Mouse (Mus musculus): ENCODE results near the gene Fgfr2.

Fgfr2 gene

DNA sequence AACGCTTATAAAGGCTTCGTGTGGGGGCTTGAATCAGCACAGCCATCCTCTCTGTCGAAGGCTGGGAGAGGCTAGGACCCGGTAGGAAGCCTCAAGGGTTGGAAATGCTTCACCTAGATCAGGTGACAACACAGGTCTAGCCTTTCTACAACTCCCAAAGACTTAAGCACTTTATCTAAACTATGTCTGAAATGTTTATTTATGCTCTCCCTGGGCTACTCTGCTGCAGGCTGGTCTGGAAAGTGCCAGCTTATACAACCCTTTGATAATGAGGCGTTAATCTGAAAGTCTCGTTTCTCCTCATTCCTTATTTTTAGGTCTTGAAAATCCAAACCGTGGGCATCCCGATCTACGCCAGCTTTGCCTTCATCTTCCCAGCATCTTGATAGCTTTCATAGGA, 2299.2 kb downstream of the Fgfr2 start:
- no peak for DNase-seq (ENCODE audit: low read depth, low spot score)

DNA sequence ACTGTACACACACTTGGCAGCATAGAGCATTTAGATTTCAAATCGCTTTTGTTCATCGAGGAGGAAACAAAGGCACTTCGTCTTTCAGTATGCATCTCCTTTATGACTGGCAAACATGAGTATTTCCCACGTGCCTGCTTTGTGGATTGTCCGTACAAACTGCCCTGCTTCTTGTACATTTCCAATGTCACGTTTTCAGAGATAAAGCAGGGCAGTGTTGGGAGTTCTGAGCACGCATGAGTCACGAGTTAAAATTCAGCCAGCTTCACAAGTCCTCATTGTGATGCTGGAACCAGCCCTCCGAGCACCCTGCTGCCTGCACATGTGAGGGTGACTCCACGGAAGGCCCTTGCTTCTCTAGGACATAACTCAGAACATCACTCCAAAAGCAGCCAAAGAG, 2303.5 kb downstream of the Fgfr2 start:
- DNase-seq (ENCODE audit: low read depth, low spot score) = no peak

DNA sequence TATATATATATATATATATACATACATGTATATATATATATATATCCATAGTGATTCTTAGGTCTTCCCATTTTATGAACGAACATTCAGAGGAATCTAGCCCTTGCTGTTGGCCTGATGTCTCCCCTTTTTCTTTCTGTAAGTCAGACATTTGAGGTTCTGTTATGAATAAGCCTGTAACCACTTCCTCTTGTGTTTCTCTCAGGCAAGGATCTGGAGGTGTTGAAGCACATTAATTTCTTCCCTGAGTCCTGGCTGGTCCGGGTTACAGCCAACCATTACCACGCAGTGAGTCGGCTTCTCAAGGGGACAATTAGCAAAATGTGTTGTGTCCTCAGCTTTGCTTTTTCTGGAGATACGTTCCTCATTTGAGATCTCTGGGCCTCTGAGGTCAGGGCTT, 2304.3 kb downstream of the Fgfr2 start:
- DNase-seq (ENCODE audit: low read depth, low spot score) = no peak

DNA sequence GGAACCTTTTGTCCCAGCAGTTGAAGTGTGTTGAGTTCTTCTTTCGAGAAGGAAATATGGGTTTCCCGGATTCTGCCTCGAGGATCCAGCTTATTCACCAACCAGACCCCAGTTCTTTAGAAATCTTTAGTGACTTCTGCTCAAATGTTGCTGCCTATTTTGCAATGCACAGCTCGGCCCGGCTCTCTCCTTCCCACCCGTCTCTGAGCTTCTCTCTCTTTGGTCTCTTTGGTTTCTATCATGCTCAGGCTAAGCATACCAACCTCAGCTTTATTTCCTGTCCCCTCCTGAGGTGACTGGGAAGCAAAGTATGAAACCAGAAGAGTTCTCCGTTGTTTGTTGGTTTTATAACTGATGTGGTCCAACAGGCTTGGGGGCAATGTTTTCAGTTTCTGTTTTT, 2306.9 kb downstream of the Fgfr2 start:
- no peak for DNase-seq (ENCODE audit: low read depth, low spot score)

DNA sequence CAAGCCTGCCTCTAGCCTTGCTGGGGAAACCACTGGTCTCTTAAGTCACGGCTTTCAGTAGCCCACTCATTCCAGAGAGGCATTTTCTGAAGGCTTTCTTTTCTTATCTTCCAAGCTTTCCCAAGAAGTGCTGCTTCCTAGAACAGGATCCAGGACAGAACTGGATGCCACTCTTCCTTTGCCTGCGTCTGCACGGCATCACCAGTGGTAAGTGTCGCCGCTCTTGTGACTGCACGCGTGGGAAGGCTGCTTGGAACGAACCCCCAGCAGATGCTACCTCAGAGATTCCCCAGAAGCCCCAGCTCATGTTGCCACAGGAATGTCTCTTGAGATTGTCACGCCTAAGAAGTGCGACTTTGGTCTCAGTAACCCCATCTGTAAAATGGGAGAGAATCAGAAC, 2307.5 kb downstream of the Fgfr2 start:
- DNase-seq (ENCODE audit: low read depth, low spot score) = no peak

DNA sequence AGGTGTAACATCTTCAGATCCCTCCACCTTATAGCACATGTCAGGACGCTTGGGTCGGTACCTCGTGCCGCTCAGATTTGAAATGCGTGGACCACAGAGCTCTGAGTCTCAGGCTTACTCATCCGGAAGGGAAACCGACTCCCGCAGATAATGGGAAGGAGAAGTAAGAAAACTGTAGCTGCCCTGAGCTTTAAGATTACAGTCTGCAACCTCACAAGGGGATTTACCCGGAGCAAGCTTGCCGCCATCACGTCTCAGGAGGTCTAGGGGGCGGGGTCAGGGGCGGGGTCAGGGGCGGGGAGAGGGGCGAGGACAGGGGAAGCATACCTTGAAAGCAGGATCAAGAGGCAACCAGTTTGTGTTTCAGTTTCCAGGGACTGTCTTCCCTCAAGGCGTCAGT, 2310.7 kb downstream of the Fgfr2 start:
- DNase-seq (ENCODE audit: low read depth, low spot score) = no peak

DNA sequence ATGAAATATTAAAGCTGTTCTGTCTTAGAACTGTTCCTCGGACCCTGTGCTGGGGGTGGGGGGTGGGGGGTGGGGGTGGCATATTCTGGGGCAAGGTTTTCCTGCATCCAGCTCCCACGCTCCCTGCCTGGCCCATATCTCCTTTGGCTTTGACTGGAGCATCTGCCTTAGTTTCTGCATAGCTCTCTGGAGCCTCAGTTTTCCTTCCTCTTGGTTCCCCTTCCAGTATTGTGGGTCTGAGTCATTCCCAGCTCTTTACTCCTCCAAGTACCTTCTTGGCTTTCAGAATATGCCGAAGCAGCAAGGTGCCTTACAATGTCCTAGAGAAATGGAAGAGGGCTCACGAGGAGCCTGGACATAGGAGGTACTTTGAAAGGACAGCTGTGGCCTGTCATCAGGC, 2312.9 kb downstream of the Fgfr2 start:
- no peak for DNase-seq (ENCODE audit: low read depth, low spot score)

DNA sequence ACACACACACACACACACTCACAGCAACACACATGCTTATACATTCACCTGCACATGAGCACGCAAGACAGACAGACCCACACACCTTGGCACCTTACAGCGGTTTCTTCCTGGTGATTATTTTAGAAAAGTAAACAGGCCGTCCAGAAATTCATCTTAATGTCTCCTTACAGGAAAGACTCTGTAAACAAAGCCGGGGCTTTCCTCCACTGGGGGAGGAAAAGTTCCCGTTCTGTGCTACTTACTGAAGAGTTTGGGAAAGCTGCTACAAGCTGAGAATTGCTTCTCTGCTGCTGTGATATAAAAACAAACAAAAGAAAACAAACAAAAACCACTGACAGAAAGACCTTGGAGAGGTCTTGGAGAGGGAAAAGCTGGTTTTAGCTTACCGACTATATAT, 2314.5 kb downstream of the Fgfr2 start:
- no peak for DNase-seq (ENCODE audit: low read depth, low spot score)

DNA sequence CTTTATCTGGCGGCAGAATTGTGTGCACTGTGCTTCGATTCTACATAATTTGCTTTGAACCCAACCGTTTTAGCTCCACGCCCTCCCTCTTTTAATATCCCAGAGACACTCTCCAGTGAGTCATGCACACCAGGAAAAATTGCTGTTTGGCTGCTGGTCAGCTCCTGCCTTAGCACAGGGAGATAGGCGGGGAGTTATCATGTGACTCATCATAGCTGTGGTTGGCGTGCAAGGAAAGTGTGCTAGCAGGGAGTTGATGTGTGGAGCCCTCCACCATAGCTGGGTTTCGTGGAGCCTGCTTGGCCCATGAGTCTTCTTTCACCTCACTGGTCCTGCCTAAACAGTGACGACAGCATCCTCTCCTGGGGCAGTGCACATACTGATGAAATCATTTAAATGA, 2315.4 kb downstream of the Fgfr2 start:
- no peak for DNase-seq (ENCODE audit: low read depth, low spot score)

DNA sequence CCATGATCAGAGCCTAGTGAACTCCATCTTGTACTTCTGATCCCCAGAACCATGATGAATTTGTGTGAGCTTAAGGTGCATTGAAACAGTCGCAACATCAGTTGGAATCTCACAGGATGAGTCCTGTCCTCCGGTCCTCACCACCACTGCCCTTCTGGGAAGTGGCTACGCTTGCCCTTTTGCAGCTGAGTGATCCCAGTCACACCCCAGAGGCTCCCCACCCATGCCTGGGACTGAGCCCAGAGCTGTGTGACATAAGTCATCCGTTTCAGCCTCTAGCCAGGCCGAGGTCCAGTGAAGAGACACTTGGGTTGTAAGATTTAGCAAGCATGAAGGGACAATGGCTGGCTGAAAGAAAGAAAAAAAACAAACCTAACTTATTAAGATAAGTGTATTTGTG, 2318.2 kb downstream of the Fgfr2 start:
- DNase-seq (ENCODE audit: low read depth, low spot score) = no peak

DNA sequence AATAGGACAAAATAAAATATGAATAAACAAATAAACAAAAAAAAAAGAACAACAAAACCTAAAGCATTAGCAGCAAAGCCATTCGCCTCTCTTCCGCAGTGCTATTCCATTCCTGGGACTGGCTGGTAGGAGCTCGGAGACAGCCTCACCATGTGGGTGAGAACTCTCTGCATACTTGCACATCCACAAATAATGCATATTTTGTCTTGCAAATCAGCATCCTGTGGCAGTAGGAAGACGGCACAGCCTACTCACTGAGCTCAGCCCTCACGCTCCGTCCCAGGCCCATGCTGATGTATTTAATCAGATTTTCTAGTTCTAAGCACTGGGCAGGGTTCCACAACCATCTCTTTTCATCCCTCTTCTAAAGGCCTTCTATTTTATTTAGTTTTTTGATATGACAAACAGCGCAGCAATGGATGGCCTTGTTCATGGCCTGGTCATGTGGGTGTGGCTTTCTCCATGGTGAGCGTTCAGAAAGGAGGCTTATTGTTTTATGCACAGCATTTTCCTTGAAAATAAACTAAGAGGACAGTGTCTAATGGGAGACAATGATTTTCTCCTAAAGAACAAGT, 2319.8 kb downstream of the Fgfr2 start:
- no peak for DNase-seq (ENCODE audit: low read depth, low spot score)

DNA sequence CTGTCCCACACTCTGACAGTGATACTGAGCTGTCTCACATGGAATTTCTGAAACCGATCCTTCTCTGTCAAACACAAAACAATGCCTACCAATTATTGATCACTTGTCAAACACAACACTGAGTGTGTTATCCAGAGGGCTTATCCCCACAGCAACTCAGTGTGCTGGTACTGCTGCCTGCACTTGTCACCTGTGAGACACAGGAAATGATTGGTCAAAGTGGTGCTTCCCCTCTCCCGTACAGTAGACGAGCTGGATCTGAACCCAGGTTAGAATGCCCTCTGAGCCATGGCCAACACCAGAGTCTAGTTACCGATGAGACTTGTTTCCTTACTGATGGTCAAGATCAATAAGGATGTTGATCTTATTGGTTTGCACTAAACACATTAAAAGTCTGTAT, 2321.3 kb downstream of the Fgfr2 start:
- no peak for DNase-seq (ENCODE audit: low read depth, low spot score)

DNA sequence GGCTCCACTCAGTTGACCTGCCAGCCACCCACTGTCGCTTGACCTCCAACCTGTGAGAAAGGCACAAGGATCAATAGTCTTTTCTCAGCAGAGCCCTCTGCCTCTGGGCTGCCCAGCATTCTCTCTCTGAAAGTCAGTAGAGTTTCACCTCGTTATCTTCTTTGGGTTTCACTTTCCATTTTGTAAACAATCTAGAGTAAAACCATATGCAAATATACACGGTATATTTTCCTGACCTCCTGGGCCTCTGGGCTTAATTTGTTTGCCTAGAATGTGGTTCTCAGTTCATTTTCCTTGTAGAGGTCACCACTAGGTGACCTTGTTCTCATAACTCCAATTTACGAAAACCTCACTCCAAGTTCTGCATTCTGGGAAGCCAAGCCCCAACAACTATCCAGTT, 2322.5 kb downstream of the Fgfr2 start:
- DNase-seq (ENCODE audit: low read depth, low spot score) = no peak

DNA sequence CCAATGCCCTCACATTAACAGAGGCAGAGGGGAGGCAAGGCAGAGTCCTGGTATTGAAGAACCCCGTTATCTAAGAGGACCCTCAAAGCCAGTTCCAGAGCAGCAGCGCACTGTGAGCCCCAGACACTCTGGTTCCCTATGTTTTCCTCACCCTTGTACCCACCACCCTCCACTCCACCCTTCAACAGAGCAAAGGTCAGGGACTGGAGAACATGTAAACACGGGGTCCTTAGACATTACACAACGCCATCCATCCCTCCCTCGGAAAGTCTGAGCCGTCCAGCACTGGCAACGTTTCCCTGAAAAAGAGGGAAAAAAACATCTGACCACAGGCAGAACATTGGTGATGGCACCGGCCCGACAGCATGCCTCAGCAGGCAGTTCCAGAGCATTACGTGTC, 2323.7 kb downstream of the Fgfr2 start:
- no peak for DNase-seq (ENCODE audit: low read depth, low spot score)

DNA sequence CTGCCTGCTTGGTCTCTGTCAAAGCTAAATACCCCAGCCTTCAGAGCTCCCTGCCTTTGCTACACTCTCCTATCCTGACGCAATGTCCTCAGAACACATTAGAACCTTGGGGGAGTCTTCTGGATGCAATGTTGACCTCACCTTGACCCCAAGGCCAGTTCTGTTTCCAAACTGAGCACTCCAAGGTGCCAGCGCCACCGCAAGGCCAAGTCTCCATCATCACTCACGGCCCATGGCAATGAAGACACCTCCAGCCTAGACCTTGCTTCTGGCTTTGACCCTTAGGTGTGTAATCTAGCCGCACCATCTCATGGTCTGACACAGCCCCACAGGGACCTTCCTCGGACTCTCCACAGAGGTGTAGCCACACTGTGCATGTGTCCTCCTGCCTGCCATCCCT, 2325.6 kb downstream of the Fgfr2 start:
- DNase-seq (ENCODE audit: low read depth, low spot score) = no peak

DNA sequence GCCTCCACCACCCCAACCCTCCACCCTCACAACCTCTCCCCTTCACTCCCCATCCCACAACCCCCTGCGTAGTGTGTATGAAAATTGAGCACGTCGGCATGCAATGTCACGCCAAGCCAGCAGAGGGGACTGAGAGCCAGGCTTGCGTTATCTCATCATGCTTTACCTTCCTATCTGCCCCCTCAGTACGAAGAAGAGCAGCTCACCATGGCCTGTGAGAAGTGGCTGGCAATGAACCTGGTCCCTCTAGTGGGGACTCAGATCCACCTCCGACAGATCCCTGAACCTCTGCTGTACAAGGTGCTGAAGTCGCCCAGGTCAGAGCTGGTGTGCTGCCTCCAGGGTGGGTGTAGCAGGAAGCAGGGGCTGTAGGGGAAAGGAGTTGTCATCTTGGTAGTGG, 2326.4 kb downstream of the Fgfr2 start:
- DNase-seq (ENCODE audit: low read depth, low spot score) = no peak

DNA sequence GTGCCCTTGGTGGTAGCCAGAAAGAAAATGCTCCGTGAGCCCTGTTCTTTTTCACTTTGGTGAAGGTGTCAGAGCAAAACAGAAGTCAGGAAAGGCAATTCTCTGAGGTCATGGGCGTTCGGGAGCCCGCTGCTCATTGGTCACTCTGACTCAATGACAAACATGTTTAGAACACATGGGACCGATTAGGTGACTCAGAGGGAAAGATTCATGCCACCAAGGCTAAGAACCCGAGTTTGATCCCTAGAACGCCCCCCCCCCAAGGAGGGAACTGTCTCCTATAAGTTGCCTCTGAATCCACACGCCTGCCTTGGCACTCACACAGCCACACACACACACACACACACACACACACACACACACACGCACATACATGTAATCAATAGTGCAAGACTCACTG, 2329.5 kb downstream of the Fgfr2 start:
- no peak for DNase-seq (ENCODE audit: low read depth, low spot score)

DNA sequence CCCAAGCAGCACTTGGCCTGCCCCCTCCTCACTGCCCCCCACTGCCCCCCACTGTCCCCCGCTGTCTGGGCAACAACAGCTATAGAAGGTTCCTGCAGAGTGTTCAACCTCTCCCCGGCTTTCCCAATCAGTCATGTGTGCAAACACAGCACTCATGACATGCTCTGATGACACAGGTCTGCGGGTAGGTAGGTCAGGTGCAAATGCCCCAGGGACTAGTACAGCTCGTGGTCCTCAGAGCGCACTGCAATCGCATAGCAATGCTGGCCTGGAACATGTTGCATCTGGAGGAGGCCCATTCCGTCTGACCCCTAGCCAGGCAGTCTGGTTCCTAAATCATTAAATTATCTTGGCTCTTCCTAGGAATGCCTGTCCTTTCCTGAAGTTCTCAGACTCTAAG, 2333.7 kb downstream of the Fgfr2 start:
- no peak for DNase-seq (ENCODE audit: low read depth, low spot score)

DNA sequence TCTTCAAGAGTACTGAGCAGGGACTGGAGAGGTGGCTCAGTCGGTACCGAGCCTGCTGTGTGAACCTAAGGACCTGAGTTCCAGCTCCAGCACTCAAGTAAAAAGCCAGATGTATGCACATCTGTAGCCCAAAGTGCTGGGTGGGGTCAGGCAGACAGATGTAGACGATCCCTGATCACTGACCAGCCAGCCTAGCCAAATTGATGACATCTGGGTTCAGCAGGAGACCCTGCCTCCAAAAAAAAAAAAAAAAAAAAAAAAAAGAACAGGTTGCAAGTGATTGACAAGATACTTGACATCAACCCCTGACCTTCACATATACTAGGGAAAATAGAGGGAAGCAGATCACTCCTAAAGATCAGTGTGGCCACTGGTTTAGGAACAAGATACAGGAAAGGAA, 2334.2 kb downstream of the Fgfr2 start:
- no peak for DNase-seq (ENCODE audit: low read depth, low spot score)

DNA sequence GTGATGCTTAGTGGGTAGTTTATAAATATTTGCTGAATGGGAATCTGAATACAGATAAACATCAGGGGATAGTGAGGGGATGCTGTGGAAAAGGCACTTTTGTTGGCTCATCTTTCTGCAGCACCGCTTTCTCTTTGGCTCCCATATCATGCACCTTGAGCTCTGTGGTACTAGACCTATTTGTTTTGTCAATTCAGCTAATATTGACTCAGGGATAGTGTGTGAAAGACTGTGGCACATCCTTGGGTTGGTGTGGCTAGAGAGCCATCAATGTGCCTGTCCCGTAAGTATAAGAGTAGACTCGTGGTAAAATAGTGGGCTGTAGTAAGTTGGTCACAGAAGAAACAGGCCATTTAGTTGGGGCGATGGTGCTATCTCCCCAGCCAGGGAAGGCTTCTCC, 2335.6 kb downstream of the Fgfr2 start:
- no peak for DNase-seq (ENCODE audit: low read depth, low spot score)

DNA sequence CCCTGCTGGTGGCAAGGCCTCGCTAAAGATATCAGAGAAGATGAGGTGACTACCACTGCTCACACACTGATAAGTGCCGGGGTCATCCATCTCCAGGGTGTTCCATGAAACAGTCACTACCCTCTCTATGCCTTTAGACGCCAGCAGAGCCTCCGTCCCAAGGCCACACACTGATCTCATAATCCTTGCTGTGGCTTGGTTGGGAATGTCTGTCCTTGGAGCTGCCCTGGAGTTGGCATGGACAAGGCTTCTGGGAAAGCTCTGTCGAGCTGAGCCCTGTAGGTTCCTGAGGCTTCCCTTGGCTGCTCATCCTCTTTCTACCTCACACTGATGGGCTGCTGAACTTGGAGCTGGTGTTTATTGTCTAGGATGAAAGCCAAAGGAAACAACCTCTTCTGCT, 2336.4 kb downstream of the Fgfr2 start:
- DNase-seq (ENCODE audit: low read depth, low spot score) = no peak

DNA sequence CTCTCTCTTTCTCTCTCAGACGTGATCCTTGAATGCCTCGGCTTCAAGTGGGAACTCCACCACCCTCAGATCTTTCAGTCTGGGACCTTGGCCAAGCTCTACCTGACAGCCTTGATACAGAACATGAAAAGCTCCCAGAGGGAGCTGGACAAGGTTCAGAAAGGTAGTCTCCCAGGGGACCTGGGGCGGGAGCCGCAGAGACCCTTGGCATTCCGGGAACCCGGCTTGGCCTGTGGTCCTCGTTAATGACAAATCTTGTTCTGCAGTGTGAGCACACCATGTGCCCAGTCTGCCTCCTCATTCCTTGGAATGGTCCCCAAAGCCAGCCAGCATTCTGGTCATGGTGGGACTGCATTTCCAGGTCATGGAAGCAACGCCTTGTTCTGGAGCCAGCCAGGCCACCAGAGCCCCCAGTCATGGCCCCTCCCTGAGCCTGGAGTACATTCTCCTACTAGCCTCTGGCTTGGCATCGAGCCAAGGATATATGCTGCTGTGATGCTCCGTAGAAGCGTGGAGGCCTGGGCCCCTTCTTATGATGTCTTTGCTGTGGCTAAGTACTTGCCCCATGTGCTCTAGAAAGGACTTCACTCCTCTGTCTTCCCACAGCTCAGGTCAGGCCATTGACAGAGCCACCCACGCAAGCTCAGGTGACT, 2337.1 kb downstream of the Fgfr2 start:
- no peak for DNase-seq (ENCODE audit: low read depth, low spot score)

DNA sequence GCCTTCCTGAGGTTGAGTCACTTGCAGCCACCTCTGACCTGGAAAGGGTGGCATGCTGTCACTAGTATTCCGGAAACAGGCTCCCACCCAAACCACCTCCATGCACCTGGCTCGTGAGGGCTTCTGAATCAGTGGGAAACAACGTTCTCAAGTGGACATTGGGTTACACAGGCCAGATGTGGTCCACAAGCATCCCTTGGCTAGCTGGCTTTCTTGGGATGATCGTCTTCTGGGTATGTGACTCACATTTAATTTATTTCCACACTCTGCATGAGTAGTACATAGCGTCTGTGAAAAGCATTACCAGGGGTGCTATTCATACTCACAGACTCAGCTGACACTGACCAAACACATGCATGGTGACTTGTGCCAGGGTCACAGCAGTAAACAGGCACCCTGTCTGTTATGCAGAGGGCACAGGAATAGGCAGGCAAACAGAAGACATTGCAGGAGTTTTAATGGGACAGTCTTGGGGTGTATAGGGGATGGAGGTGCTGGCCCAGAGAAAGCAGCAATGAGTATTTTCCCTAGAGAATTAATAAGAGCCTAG, 2340.6 kb downstream of the Fgfr2 start:
- DNase-seq (ENCODE audit: low read depth, low spot score) = no peak
